Mouse (Mus musculus) forebrain, embryonic 14.5 days (tissue): ENCODE measurements at regions not wholly inside any gene's neighbourhood (a gene's known extent, or its start where the extent isn't known, plus 50 kb on each side); places are given as distances from the start of the nearest gene placed in this dataset.

ENCODE experiments used
- ATAC-seq: fragments of 200-750 bp; cut with Nextera tagmentation; 2 replicates; pipeline ENCODE4 v1.8.0; 2017; ENCODE audit warnings: mild to moderate bottlenecking, moderate library complexity
- DNase-seq: peaks from one replicate; pipeline ENCODE4 v3.0.0-alpha.2; 2015; ENCODE audit warnings: low spot score
- H3K27ac ChIP-seq: fragments of 300-500 bp; sonication (generic); 2 replicates; pipeline ENCODE4 v1.5.1; 2014; ENCODE audit warnings: low read depth, mild to moderate bottlenecking, control low read depth, low read length, moderate library complexity
- H3K27me3 ChIP-seq: fragments of 300-500 bp; sonication (generic); replicated peaks from 2 replicates; pipeline ENCODE4 v1.6.1; 2014; ENCODE audit warnings: low read length, control low read depth, mixed read lengths; ENCODE audit not compliant: control insufficient read depth, insufficient read depth
- H3K36me3 ChIP-seq: fragments of 300-500 bp; sonication (generic); 2 replicates; pipeline ENCODE4 v1.6.1; 2014; ENCODE audit warnings: low read length, control low read depth; ENCODE audit not compliant: control insufficient read depth, insufficient read depth
- H3K4me1 ChIP-seq: fragments of 300-500 bp; sonication (generic); 2 replicates; pipeline ENCODE4 v1.6.1; 2014; ENCODE audit warnings: antibody characterized with exemption, low read length, control low read depth; ENCODE audit not compliant: control insufficient read depth, insufficient read depth
- H3K4me2 ChIP-seq: fragments of 300-500 bp; sonication (generic); 2 replicates; pipeline ENCODE4 v1.6.1; 2014; ENCODE audit warnings: mild to moderate bottlenecking, control low read depth, low read length
- H3K4me3 ChIP-seq: fragments of 300-500 bp; sonication (generic); 2 replicates; pipeline ENCODE4 v1.5.1; 2014; ENCODE audit warnings: low read depth, low read length, control low read depth
- H3K9ac ChIP-seq: fragments of 300-500 bp; sonication (generic); 2 replicates; pipeline ENCODE4 v1.6.1; 2014; ENCODE audit warnings: mild to moderate bottlenecking, low read length, control low read depth, moderate library complexity
- H3K9me3 ChIP-seq: fragments of 300-500 bp; sonication (generic); replicated peaks from 2 replicates; pipeline ENCODE4 v1.6.1; 2016; ENCODE audit warnings: low read length, control low read depth, mixed read lengths; ENCODE audit not compliant: control insufficient read depth
- WGBS: fragments of 180-500 bp; shearing (Covaris S2); extraction: QIAGEN DNeasy Blood & Tissue Kit; methylation state at CpG from one replicate; pipeline ENCODE4 v1.1.7; 2014; 5-methylcytosine and 5-hydroxymethylcytosine counted together

- Histone ChIP-seq H3K27ac (no peak overlapping the region), H3K4me3 (no peak overlapping the region), H3K9ac (no peak overlapping the region), H3K9me3 (no peaks in the 10 kb centered on the region), H3K27me3 (no peaks in the 10 kb centered on the region), H3K36me3 (no peaks in the 10 kb centered on the region), H3K4me2 (no peak overlapping the region), H3K4me1 (no peaks in the 10 kb centered on the region)
- no peak for DNase-seq
- 78% methylated on average over 2 of the region's 2 CpGs for WGBS
- ATAC-seq = no peak
Observed at GRCm38 (mm10) chr3:143252008-143252407, 370.2 kb upstream of the Pkn2 start.

GRCm38 (mm10) chr3:143242691-143243090 lies 360.9 kb upstream of the Pkn2 start:
- Histone ChIP-seq H3K4me1 (0 out of 2 replicates have a peak, but pooled peaks cover 2% of the 10 kb centered on the region), H3K4me3 (no peak overlapping the region), H3K4me2 (0 out of 2 replicates have a peak overlapping the region, but pooled peaks have one; percentile 13), H3K27me3 (no peaks in the 10 kb centered on the region), H3K27ac (no peak overlapping the region), H3K9me3 (no peaks in the 10 kb centered on the region), H3K9ac (no peak overlapping the region), H3K36me3 (no peaks in the 10 kb centered on the region)
- peak; percentile 44 for DNase-seq
- 25% methylated on average over 4 of the region's 4 CpGs for WGBS
- ATAC-seq = peak; percentile 26; the same call in 1 of the 2 replicates

- Histone ChIP-seq H3K36me3 (no peaks in the 10 kb centered on the region), H3K9me3 (no peaks in the 10 kb centered on the region), H3K4me1 (0 out of 2 replicates have a peak, but pooled peaks cover 2% of the 10 kb centered on the region), H3K9ac (no peak overlapping the region), H3K27me3 (no peaks in the 10 kb centered on the region), H3K4me2 (no peak overlapping the region), H3K27ac (no peak overlapping the region), H3K4me3 (no peak overlapping the region)
- peak; percentile 40; the same call in 1 of the 2 replicates for ATAC-seq
- WGBS = 72% methylated on average over 7 of the region's 7 CpGs
- peak; percentile 71 for DNase-seq
Observed at GRCm38 (mm10) chr3:143240545-143241383, 359.0 kb upstream of the Pkn2 start.

- Histone ChIP-seq H3K27ac (no peak overlapping the region), H3K4me3 (no peak overlapping the region), H3K9ac (no peak overlapping the region), H3K4me1 (0 out of 2 replicates have a peak, but pooled peaks cover 2% of the 10 kb centered on the region), H3K9me3 (no peaks in the 10 kb centered on the region), H3K36me3 (no peaks in the 10 kb centered on the region), H3K27me3 (no peaks in the 10 kb centered on the region), H3K4me2 (no peak overlapping the region)
- DNase-seq = no peak
- ATAC-seq = no peak
- WGBS = 85% methylated on average over 6 of the region's 6 CpGs
Observed at GRCm38 (mm10) chr3:143238546-143238945, 356.7 kb upstream of the Pkn2 start.

GRCm38 (mm10) chr3:143223999-143224729 lies 342.4 kb upstream of the Pkn2 start:
- Histone ChIP-seq H3K4me1 (no peaks in the 10 kb centered on the region), H3K4me3 (no peak overlapping the region), H3K9ac (no peak overlapping the region), H3K4me2 (no peak overlapping the region), H3K27me3 (no peaks in the 10 kb centered on the region), H3K27ac (no peak overlapping the region), H3K9me3 (no peaks in the 10 kb centered on the region), H3K36me3 (no peaks in the 10 kb centered on the region)
- ATAC-seq (peak; percentile 60; the same call in 1 of the 2 replicates), DNase-seq (peak; percentile 63)
- WGBS = 78% methylated on average over 6 of the region's 6 CpGs

- H3K36me3 ChIP-seq = no peaks in the 10 kb centered on the region
- ATAC-seq = no peak
- no peaks in the 10 kb centered on the region for H3K4me1 ChIP-seq
- no peak overlapping the region for H3K4me3 ChIP-seq
- no peak overlapping the region for H3K27ac ChIP-seq
- no peak for DNase-seq
- H3K9me3 ChIP-seq = no peaks in the 10 kb centered on the region
- no peak overlapping the region for H3K4me2 ChIP-seq
- WGBS = 85% methylated on average over 6 of the region's 6 CpGs
- H3K9ac ChIP-seq = no peak overlapping the region
- no peaks in the 10 kb centered on the region for H3K27me3 ChIP-seq
Observed at GRCm38 (mm10) chr3:143193263-143193970, 311.6 kb upstream of the Pkn2 start.

GRCm38 (mm10) chr3:143188931-143189330 lies 307.1 kb upstream of the Pkn2 start:
- H3K9me3 ChIP-seq = no peaks in the 10 kb centered on the region
- H3K27me3 ChIP-seq = no peaks in the 10 kb centered on the region
- H3K4me3 ChIP-seq = no peak overlapping the region
- ATAC-seq = no peak
- peak; percentile 28 for DNase-seq
- H3K9ac ChIP-seq = no peak overlapping the region
- 16% methylated on average over 7 of the region's 7 CpGs for WGBS
- H3K27ac ChIP-seq = no peak overlapping the region
- no peak overlapping the region for H3K4me2 ChIP-seq
- H3K36me3 ChIP-seq = no peaks in the 10 kb centered on the region
- H3K4me1 ChIP-seq = no peaks in the 10 kb centered on the region

- ATAC-seq (no peak), DNase-seq (no peak)
- WGBS = 89% methylated on average over 4 of the region's 4 CpGs
- H3K4me2 ChIP-seq = no peak overlapping the region
- H3K27ac ChIP-seq = no peak overlapping the region
- H3K9ac ChIP-seq = no peak overlapping the region
- no peak overlapping the region for H3K4me3 ChIP-seq
- H3K9me3 ChIP-seq = no peaks in the 10 kb centered on the region
- no peaks in the 10 kb centered on the region for H3K36me3 ChIP-seq
- no peaks in the 10 kb centered on the region for H3K4me1 ChIP-seq
- no peaks in the 10 kb centered on the region for H3K27me3 ChIP-seq
Observed at GRCm38 (mm10) chr3:143173971-143174370, 292.2 kb upstream of the Pkn2 start.
